Mouse (Mus musculus) liver, embryonic 11.5 days (tissue): ENCODE measurements around the gene Adk. TPM values are rescaled to one million over a fixed set of nuclear protein-coding genes. Genes with fewer than 3 reads are reported as not detected.
"Not testable (repeated sequence)": the region's sequence is repeated elsewhere in the genome, so short reads cannot be mapped to it uniquely, and the experiment has no call there.

Experiments used
- ATAC-seq: fragments of 200-750 bp; cut with Nextera tagmentation; replicated peaks from 2 replicates; pipeline ENCODE4 v1.8.0; 2017; ENCODE audit warnings: moderate number of reproducible peaks, mild to moderate bottlenecking, moderate TSS enrichment, moderate library complexity; ENCODE audit not compliant: low FRiP score
- DNase-seq: peaks from one replicate; pipeline ENCODE4 v3.0.0-alpha.2; 2017; ENCODE audit warnings: low spot score
- H3K27ac ChIP-seq: fragments of 300-500 bp; sonication (generic); 2 replicates; pipeline ENCODE4 v1.5.1; 2014; ENCODE audit warnings: mild to moderate bottlenecking, low read depth, low read length, control low read depth
- H3K27me3 ChIP-seq: fragments of 300-500 bp; sonication (generic); replicated peaks from 2 replicates; pipeline ENCODE4 v1.6.1; 2014; ENCODE audit warnings: low read length, mixed read lengths; ENCODE audit not compliant: control insufficient read depth, insufficient read depth
- H3K36me3 ChIP-seq: fragments of 300-500 bp; sonication (generic); 2 replicates; pipeline ENCODE4 v1.6.1; 2014; ENCODE audit warnings: mild to moderate bottlenecking, low read length, moderate library complexity, mixed read lengths; ENCODE audit not compliant: control insufficient read depth, insufficient read depth
- H3K4me1 ChIP-seq: fragments of 300-500 bp; sonication (generic); replicated peaks from 2 replicates; pipeline ENCODE4 v1.6.1; 2014; ENCODE audit warnings: low read length, mixed read lengths; ENCODE audit not compliant: control insufficient read depth, insufficient read depth
- H3K4me2 ChIP-seq: fragments of 300-500 bp; sonication (generic); 2 replicates; pipeline ENCODE4 v1.6.1; 2014; ENCODE audit warnings: mild to moderate bottlenecking, control low read depth, moderate library complexity
- H3K4me3 ChIP-seq: fragments of 300-500 bp; sonication (generic); 2 replicates; pipeline ENCODE4 v1.5.1; 2014; ENCODE audit warnings: low read depth, low read length, control low read depth
- H3K9ac ChIP-seq: fragments of 300-500 bp; sonication (generic); 2 replicates; pipeline ENCODE4 v1.6.1; 2014; ENCODE audit warnings: low read depth, low read length, control low read depth
- H3K9me3 ChIP-seq: fragments of 300-500 bp; sonication (generic); 2 replicates; pipeline ENCODE4 v1.6.1; 2016; ENCODE audit warnings: low read length, inconsistent platforms, mixed read lengths; ENCODE audit not compliant: control insufficient read depth
- WGBS: fragments of 180-500 bp; shearing (Covaris S2); extraction: QIAGEN DNeasy Blood & Tissue Kit; methylation state at CpG from one replicate; pipeline ENCODE4 v1.1.7; 2014; 5-methylcytosine and 5-hydroxymethylcytosine counted together
- polyA plus RNA-seq: library from polyadenylated mRNA; unstranded; fragments of >200 nt; fragmentation: Nextera tagmentation; extraction: Ambion mirVana; gene quantifications from 2 replicates; pipeline ENCODE4 v1.2.1, GENCODE M21; 2014

The Adk gene
- polyA plus RNA-seq, 1 experiment from 2014 or later, result 253 TPM

- Histone ChIP-seq H3K9ac (no peak overlapping the region), H3K9me3 (no peaks in the 10 kb centered on the region), H3K4me3 (no peak overlapping the region), H3K27ac (no peak overlapping the region), H3K36me3 (no peaks in the 10 kb centered on the region), H3K4me2 (no peak overlapping the region), H3K27me3 (no peaks in the 10 kb centered on the region; the same call in 1 of the 2 replicates), H3K4me1 (no peaks in the 10 kb centered on the region)
- WGBS, result 85% methylated on average over 9 of the region's 9 CpGs
- no peak for ATAC-seq
- DNase-seq, result no peak
Measured at GRCm38 (mm10) chr14:21463117-21463712, 410.8 kb downstream of the Adk start.

- H3K36me3 ChIP-seq, result no peaks in the 10 kb centered on the region
- H3K27me3 ChIP-seq, result no peaks in the 10 kb centered on the region
- 77% methylated on average over 5 of the region's 5 CpGs for WGBS
- no peak overlapping the region for H3K27ac ChIP-seq
- no peak overlapping the region for H3K4me2 ChIP-seq
- H3K4me3 ChIP-seq, result no peak overlapping the region
- H3K4me1 ChIP-seq, result no peaks in the 10 kb centered on the region
- no peak for ATAC-seq
- no peaks in the 10 kb centered on the region for H3K9me3 ChIP-seq
- no peak overlapping the region for H3K9ac ChIP-seq
- no peak for DNase-seq
Measured at GRCm38 (mm10) chr14:21470386-21470785, 418.0 kb downstream of the Adk start.

- WGBS, result 91% methylated on average over 2 of the region's 2 CpGs
- ATAC-seq (no peak), DNase-seq (no peak)
- Histone ChIP-seq H3K4me3 (no peak overlapping the region), H3K9me3 (no peaks in the 10 kb centered on the region), H3K27me3 (no peaks in the 10 kb centered on the region), H3K4me2 (no peak overlapping the region), H3K9ac (no peak overlapping the region), H3K4me1 (no peaks in the 10 kb centered on the region), H3K36me3 (no peaks in the 10 kb centered on the region), H3K27ac (no peak overlapping the region)
Measured at GRCm38 (mm10) chr14:21471975-21472374, 419.6 kb downstream of the Adk start.

GRCm38 (mm10) chr14:21474593-21475132, 422.3 kb downstream of the Adk start:
- not testable (repeated sequence) for H3K27ac ChIP-seq, H3K27me3 ChIP-seq, H3K9ac ChIP-seq, H3K36me3 ChIP-seq, H3K4me1 ChIP-seq, DNase-seq, H3K4me3 ChIP-seq, ATAC-seq, H3K4me2 ChIP-seq, H3K9me3 ChIP-seq
- WGBS, result 85% methylated on average over 4 of the region's 4 CpGs

- no peak for ATAC-seq
Measured at GRCm38 (mm10) chr14:21477181-21477580, 424.8 kb downstream of the Adk start.

GRCm38 (mm10) chr14:21479566-21479965, 427.2 kb downstream of the Adk start:
- Histone ChIP-seq H3K4me3 (no peak overlapping the region), H3K9ac (no peak overlapping the region), H3K27ac (no peak overlapping the region), H3K9me3 (no peaks in the 10 kb centered on the region), H3K27me3 (no peaks in the 10 kb centered on the region), H3K36me3 (no peaks in the 10 kb centered on the region), H3K4me1 (no peaks in the 10 kb centered on the region), H3K4me2 (no peak overlapping the region)
- DNase-seq (no peak), ATAC-seq (no peak)
- WGBS, result 91% methylated on average over 8 of the region's 8 CpGs

More at GRCm38 (mm10) chr14:21477181-21477580, 424.8 kb downstream of the Adk start:
- Histone ChIP-seq H3K27ac (no peak overlapping the region), H3K36me3 (no peaks in the 10 kb centered on the region), H3K4me3 (no peak overlapping the region), H3K4me2 (no peak overlapping the region), H3K27me3 (no peaks in the 10 kb centered on the region), H3K4me1 (no peaks in the 10 kb centered on the region), H3K9me3 (no peaks in the 10 kb centered on the region), H3K9ac (no peak overlapping the region)
- 76% methylated on average over 2 of the region's 2 CpGs for WGBS
- DNase-seq, result no peak

GRCm38 (mm10) chr14:21480191-21480590, 427.8 kb downstream of the Adk start:
- H3K27me3 ChIP-seq, result no peaks in the 10 kb centered on the region
- no peak overlapping the region for H3K27ac ChIP-seq
- H3K4me3 ChIP-seq, result no peak overlapping the region
- H3K9ac ChIP-seq, result no peak overlapping the region
- no peak for DNase-seq
- ATAC-seq, result no peak
- H3K9me3 ChIP-seq, result no peaks in the 10 kb centered on the region
- no peaks in the 10 kb centered on the region for H3K4me1 ChIP-seq
- H3K36me3 ChIP-seq, result no peaks in the 10 kb centered on the region
- 86% methylated on average over 5 of the region's 5 CpGs for WGBS
- no peak overlapping the region for H3K4me2 ChIP-seq

- Histone ChIP-seq H3K27me3 (no peaks in the 10 kb centered on the region), H3K4me1 (no peaks in the 10 kb centered on the region), H3K36me3 (no peaks in the 10 kb centered on the region), H3K4me2 (no peak within 1 kb of the TSS), H3K9ac (no peak within 1 kb of the TSS), H3K9me3 (no peaks in the 10 kb centered on the region), H3K27ac (no peak within 1 kb of the TSS), H3K4me3 (no peak within 1 kb of the TSS)
- no peak for ATAC-seq
- WGBS, result 89% methylated on average over 7 of the region's 7 CpGs
- DNase-seq, result no peak
Measured at GRCm38 (mm10) chr14:21481231-21481630, 428.9 kb downstream of the Adk start, which contains the start of gene Kat6b. Gene Kat6b, plus strand, starts transcription at chr14:21481434.

GRCm38 (mm10) chr14:21484199-21484598, 431.8 kb downstream of the Adk start:
- no peaks in the 10 kb centered on the region for H3K27me3 ChIP-seq
- WGBS, result 87% methylated on average over 2 of the region's 2 CpGs
- no peaks in the 10 kb centered on the region for H3K9me3 ChIP-seq
- no peaks in the 10 kb centered on the region for H3K36me3 ChIP-seq
- no peaks in the 10 kb centered on the region for H3K4me1 ChIP-seq
- H3K4me2 ChIP-seq, result no peak overlapping the region
- H3K9ac ChIP-seq, result no peak overlapping the region
- DNase-seq, result no peak
- no peak for ATAC-seq
- H3K4me3 ChIP-seq, result no peak overlapping the region
- H3K27ac ChIP-seq, result no peak overlapping the region
